Mouse (Mus musculus) heart, postnatal 0 days (tissue): ENCODE results near the gene Ecsit. TPM values are rescaled to one million over a fixed set of nuclear protein-coding genes. Genes with fewer than 3 reads are reported as not detected.
A peak's percentile ranks its signal among the peaks of the same experiment; 100 is the strongest.
"Not testable (repeated sequence)": the region's sequence is repeated elsewhere in the genome, so short reads cannot be mapped to it uniquely, and the experiment has no call there.

Source experiments
- ATAC-seq: fragments of 200-750 bp; cut with Nextera tagmentation; 2 replicates; pipeline ENCODE4 v1.8.0; 2017; ENCODE audit warnings: low read depth, moderate number of reproducible peaks, moderate library complexity; ENCODE audit not compliant: insufficient read depth
- DNase-seq: peaks from one replicate; pipeline ENCODE4 v3.0.0-alpha.2; 2016; ENCODE audit warnings: low spot score
- H3K27ac ChIP-seq: fragments of 300-500 bp; sonication (generic); 2 replicates; pipeline ENCODE4 v1.5.1; 2014; ENCODE audit warnings: low read depth, mild to moderate bottlenecking
- H3K27me3 ChIP-seq: fragments of 300-500 bp; sonication (generic); 2 replicates; pipeline ENCODE4 v1.6.1; 2014; ENCODE audit warnings: low read length, mixed read lengths; ENCODE audit not compliant: control insufficient read depth, insufficient read depth
- H3K36me3 ChIP-seq: fragments of 300-500 bp; sonication (generic); replicated peaks from 2 replicates; pipeline ENCODE4 v1.6.1; 2014; ENCODE audit warnings: low read length, mixed read lengths; ENCODE audit not compliant: control insufficient read depth, insufficient read depth
- H3K4me1 ChIP-seq: fragments of 300-500 bp; sonication (generic); 2 replicates; pipeline ENCODE4 v1.6.1; 2014; ENCODE audit warnings: antibody characterized with exemption; ENCODE audit not compliant: control insufficient read depth, insufficient read depth
- H3K4me2 ChIP-seq: fragments of 300-500 bp; sonication (generic); 2 replicates; pipeline ENCODE4 v1.6.1; 2014; ENCODE audit warnings: low read depth, mild to moderate bottlenecking, low read length, moderate library complexity
- H3K4me3 ChIP-seq: fragments of 300-500 bp; sonication (generic); 2 replicates; pipeline ENCODE4 v1.5.1; 2014; ENCODE audit warnings: low read depth, low read length
- H3K9ac ChIP-seq: fragments of 300-500 bp; sonication (generic); replicated peaks from 2 replicates; pipeline ENCODE4 v1.6.1; 2014; ENCODE audit warnings: low read depth, low read length, mixed read lengths
- H3K9me3 ChIP-seq: fragments of 300-500 bp; sonication (generic); replicated peaks from 2 replicates; pipeline ENCODE4 v1.6.1; 2016; ENCODE audit warnings: low read length; ENCODE audit not compliant: control insufficient read depth
- CTCF ChIP-seq: IDR thresholded peaks from 2 replicates; pipeline ENCODE4 v1.5.1; 2016; ENCODE audit warnings: antibody characterized with exemption, control low read depth, low read depth
- EP300 ChIP-seq: IDR thresholded peaks from 2 replicates; pipeline ENCODE4 v1.6.1; 2016; ENCODE audit warnings: antibody characterized with exemption, low read depth
- WGBS: fragments of 180-500 bp; shearing (Covaris S2); extraction: QIAGEN DNeasy Blood & Tissue Kit; methylation state at CpG from one replicate; pipeline ENCODE4 v1.1.7; 2014; 5-methylcytosine and 5-hydroxymethylcytosine counted together
- polyA plus RNA-seq: library from polyadenylated mRNA; unstranded; fragments of >200 nt; fragmentation: Nextera tagmentation; extraction: Ambion mirVana; gene quantifications from 2 replicates; pipeline ENCODE4 v1.2.1, GENCODE M21; 2015
- total RNA-seq: library from RNA; depleted of rRNA; stranded (reverse); fragments of >200 nt; gene quantifications from 2 replicates; pipeline ENCODE4 v1.2.3, GENCODE M21; 2014; ENCODE audit warnings: low replicate concordance

Ecsit gene
- total and polyA plus RNA-seq, 2 experiments from 2014 or later = 82.0 to 138 TPM

DNA sequence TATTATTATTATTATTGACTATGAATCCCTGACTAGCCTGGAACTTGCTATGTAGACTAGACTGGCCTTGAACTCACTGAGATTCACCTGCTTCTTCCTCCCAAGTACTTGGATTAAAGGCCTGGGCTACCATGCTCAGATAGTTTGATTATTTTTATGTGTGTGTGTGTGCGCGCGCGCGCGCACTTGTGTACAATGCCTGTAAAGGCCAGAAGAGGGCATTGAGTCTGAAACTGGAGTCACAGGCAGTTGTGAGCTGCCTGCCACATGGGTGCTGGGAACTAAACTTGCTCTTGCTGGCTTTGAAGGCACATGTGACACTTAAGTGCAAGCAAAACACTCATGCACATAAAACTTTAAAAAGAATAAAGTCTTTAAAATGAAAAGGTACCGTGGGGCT is 4.0 kb upstream of the Ecsit start:
- H3K27ac ChIP-seq = no peak overlapping the region
- no peaks in the 10 kb centered on the region for H3K9me3 ChIP-seq
- no peak overlapping the region for H3K4me2 ChIP-seq
- H3K36me3 ChIP-seq = no peaks in the 10 kb centered on the region
- no peaks in the 10 kb centered on the region for H3K27me3 ChIP-seq
- WGBS = 98% methylated on average over 7 of the region's 7 CpGs
- DNase-seq (no peak), ATAC-seq (no peak)
- TF ChIP-seq EP300 = no peak
- TF ChIP-seq CTCF = no peak
- no peak overlapping the region for H3K4me3 ChIP-seq
- H3K9ac ChIP-seq = no peak overlapping the region
- H3K4me1 ChIP-seq = peaks cover 9% of the 10 kb centered on the region; the same call in 1 of the 2 replicates

DNA sequence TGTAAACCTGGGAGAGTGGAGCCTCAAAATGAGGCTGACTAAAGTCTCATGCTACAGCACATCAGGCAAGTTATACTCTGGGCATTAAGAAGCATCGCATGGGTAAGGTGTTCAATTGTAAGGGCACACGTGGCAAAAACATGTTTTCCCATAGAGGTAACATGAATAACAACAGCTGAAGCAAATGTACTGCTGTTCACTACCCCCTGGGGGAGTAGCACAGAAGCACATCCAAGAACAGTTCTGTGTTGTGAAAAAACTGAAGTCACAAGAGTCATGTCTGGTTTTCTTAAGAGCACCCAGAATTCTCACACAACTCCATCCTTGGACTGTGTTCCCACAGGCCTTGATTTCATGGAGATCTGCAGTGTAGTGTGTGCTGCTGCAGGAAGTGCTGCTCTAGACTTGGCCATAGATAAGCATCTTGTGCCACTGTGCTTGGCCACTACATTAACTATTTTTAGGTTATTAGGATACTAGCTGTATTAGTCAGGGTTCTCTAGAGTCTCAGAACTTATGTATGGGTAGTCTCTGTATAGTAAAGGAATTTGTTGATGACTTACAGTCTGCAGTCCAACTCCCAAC is 1.9 kb upstream of the Ecsit start:
- 85% methylated on average over 2 of the region's 2 CpGs for WGBS

DNA sequence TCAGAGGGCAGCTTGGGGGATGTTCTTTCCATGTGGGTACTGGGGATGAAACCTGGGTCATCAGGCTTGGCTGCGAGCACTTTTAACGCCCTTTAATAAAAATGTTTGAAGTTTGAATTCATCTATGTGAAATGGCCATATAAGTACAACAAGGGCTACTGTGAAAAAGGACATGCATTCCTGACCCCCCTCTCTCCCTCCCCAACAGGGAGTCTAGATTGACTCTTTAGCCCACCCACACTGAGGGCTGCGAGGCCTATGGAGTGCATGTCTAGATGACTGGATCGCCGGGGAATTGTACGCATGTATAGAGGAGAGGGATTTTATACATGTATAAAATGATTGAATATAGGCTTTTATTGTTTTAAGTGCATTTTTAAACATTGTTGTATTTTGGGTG is 774 bp upstream of the Ecsit start:
- TF ChIP-seq CTCF (no peak), EP300 (no peak)

More for the DNA sequence above, 1.9 kb upstream of the Ecsit start:
- Histone ChIP-seq H3K9me3 (no peaks in the 10 kb centered on the region), H3K36me3 (0 out of 2 replicates have a peak, but pooled peaks cover 4% of the 10 kb centered on the region), H3K27me3 (no peaks in the 10 kb centered on the region), H3K9ac (no peak overlapping the region), H3K27ac (no peak overlapping the region), H3K4me3 (no peak overlapping the region), H3K4me2 (no peak overlapping the region), H3K4me1 (peaks cover 9% of the 10 kb centered on the region; the same call in 1 of the 2 replicates)
- ATAC-seq (no peak), DNase-seq (no peak)
- TF ChIP-seq EP300 (no peak), CTCF (no peak)

DNA sequence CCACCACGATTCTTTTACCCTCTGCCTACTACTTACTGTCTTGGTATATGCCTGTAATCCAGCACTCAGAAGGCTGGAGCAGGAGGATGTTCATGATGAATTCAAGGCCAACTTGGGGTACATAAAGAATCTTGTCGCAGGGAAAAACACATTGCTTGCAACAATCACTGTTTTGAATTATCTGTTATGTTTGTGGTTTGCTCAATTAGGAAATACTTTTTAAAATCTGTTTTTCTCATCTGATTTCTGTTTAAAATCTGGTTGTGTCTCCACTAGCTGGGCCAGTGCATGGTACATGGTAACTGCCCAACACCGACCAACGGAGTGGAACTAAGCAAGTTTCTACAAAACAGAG is 594 bp downstream of the Ecsit start:
- peaks cover 4% of the 10 kb centered on the region; the same call in 1 of the 2 replicates for H3K36me3 ChIP-seq
- H3K27me3 ChIP-seq = no peaks in the 10 kb centered on the region
- ATAC-seq (no peak), DNase-seq (no peak)
- H3K4me3 ChIP-seq = peak overlapping the region; percentile 88
- peak overlapping the region; percentile 78 for H3K27ac ChIP-seq
- WGBS = 28% methylated on average over 4 of the region's 4 CpGs
- TF ChIP-seq EP300 (no peak), CTCF (no peak)
- H3K9me3 ChIP-seq = no peaks in the 10 kb centered on the region
- H3K4me1 ChIP-seq = peaks cover 9% of the 10 kb centered on the region; the same call in 1 of the 2 replicates
- peak overlapping the region; percentile 77 for H3K9ac ChIP-seq
- peak overlapping the region; percentile 84 for H3K4me2 ChIP-seq

More for the DNA sequence above, 774 bp upstream of the Ecsit start:
- Histone ChIP-seq H3K27ac (peak overlapping the region; percentile 78), H3K4me1 (peaks cover 9% of the 10 kb centered on the region; the same call in 1 of the 2 replicates), H3K27me3 (no peaks in the 10 kb centered on the region), H3K4me3 (peak overlapping the region; percentile 88), H3K9ac (peak overlapping the region; percentile 77), H3K4me2 (peak overlapping the region; percentile 84), H3K36me3 (0 out of 2 replicates have a peak, but pooled peaks cover 4% of the 10 kb centered on the region), H3K9me3 (no peaks in the 10 kb centered on the region)
- ATAC-seq = no peak
- DNase-seq = no peak
- WGBS = 67% methylated on average over 6 of the region's 6 CpGs

DNA sequence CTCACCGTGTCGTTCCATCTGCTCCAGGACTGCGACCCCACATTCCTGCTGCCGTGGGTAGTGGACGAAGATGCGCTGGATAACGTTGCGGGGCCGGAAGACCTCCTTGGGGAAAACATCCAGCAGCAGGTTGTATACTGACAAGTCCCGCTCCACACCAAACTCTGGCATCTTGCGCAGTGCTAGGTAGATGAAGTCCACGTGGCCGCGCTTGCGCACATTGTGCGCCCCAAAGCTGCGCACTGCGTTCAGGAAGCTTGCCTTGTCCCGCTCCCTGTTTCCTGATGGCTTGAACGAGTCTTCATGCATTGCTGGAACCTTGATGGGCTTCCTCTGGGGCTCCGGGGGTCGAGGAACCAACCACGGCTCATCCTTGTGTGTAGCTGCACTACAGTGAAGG is 9.0 kb downstream of the Ecsit start:
- Histone ChIP-seq H3K27ac (no peak overlapping the region), H3K36me3 (peaks cover 53% of the 10 kb centered on the region), H3K4me3 (no peak overlapping the region), H3K9me3 (no peaks in the 10 kb centered on the region), H3K4me1 (no peaks in the 10 kb centered on the region), H3K9ac (no peak overlapping the region), H3K4me2 (no peak overlapping the region), H3K27me3 (no peaks in the 10 kb centered on the region)
- TF ChIP-seq EP300 (no peak), CTCF (no peak)
- 89% methylated on average over 23 of the region's 23 CpGs for WGBS
- ATAC-seq = no peak
- DNase-seq = no peak

DNA sequence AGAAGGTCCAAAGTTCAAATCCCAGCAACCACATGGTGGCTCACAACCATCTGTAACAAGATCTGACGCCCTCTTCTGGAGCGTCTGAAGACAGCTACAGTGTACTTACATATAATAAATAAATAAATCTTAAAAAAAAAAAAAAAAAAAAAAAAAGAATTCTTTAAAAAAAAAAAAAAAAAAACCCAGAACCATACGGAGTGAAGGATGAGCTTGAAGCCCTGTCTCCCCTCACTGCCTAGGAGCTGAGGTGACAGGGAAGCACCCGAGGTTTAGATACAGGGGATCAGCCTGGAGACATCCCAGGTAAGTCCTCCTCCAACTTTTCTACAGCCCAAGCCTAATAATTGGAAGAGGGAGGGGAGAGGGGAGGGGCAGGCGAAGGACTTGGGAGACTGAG is 9.5 kb downstream of the Ecsit start:
- not testable (repeated sequence) for H3K9me3 ChIP-seq, H3K27ac ChIP-seq, H3K27me3 ChIP-seq, ATAC-seq, H3K4me2 ChIP-seq, DNase-seq, H3K4me3 ChIP-seq, H3K9ac ChIP-seq, H3K4me1 ChIP-seq
- H3K36me3 ChIP-seq = peaks cover 53% of the 10 kb centered on the region
- 70% methylated on average over 4 of the region's 5 CpGs for WGBS
